Mouse (Mus musculus) natural killer cell, adult 2 months (primary cell): ENCODE results near the gene N4bp1.
A peak's percentile ranks its signal among the peaks of the same experiment; 100 is the strongest.

ENCODE experiments used
- DNase-seq, 2 experiments: peaks; one replicate each; pipeline ENCODE4 v3.0.0; 2022; ENCODE audit warnings: low spot score in 2 of 2

N4bp1 gene

GRCm38 (mm10) chr8:86766548-86767211 lies 118.4 kb downstream of the N4bp1 start:
- DNase-seq = no peak

DNA sequence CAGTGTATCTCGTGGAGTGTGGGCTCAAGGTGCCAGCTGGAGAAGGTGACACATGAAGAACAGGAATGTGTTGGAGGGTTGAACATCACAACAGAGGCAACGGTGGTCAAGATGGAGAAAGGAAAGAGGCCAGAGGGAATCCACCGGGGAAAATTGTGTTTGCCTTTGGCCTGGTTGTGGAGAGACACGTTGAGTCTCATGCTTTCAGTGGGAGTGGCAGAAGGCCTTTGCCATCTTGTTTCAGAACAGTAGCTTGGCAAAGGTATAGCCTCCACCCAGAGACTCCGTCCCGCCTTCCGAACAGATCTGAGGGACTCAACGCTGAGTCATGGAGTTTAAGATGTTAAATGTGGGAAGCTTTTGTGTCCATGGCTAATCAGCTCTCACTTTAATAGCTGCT lies 119.4 kb downstream of the N4bp1 start:
- no peak for DNase-seq

- DNase-seq = peak in 1 of 2 experiments; percentile 7
These were observed 119.9 kb downstream of the N4bp1 start for GRCm38 (mm10) chr8:86765155-86765554.

GRCm38 (mm10) chr8:86762806-86763205 lies 122.3 kb downstream of the N4bp1 start:
- no peak for DNase-seq

GRCm38 (mm10) chr8:86760746-86761145 lies 124.3 kb downstream of the N4bp1 start:
- DNase-seq = no peak

- DNase-seq = no peak
These were observed 126.0 kb downstream of the N4bp1 start for GRCm38 (mm10) chr8:86759090-86759491.

GRCm38 (mm10) chr8:86758651-86759050 lies 126.4 kb downstream of the N4bp1 start:
- no peak for DNase-seq
